Mouse (Mus musculus) testis, postnatal 14 days (tissue): Measurements from ENCODE around the gene Orai2.
"Not testable (repeated sequence)": the region's sequence is repeated elsewhere in the genome, so short reads cannot be mapped to it uniquely, and the experiment has no call there.

ENCODE experiments used
- DNase-seq: peaks from one replicate; pipeline ENCODE4 v3.0.0; 2021; ENCODE audit warnings: low spot score

Gene Orai2

DNA sequence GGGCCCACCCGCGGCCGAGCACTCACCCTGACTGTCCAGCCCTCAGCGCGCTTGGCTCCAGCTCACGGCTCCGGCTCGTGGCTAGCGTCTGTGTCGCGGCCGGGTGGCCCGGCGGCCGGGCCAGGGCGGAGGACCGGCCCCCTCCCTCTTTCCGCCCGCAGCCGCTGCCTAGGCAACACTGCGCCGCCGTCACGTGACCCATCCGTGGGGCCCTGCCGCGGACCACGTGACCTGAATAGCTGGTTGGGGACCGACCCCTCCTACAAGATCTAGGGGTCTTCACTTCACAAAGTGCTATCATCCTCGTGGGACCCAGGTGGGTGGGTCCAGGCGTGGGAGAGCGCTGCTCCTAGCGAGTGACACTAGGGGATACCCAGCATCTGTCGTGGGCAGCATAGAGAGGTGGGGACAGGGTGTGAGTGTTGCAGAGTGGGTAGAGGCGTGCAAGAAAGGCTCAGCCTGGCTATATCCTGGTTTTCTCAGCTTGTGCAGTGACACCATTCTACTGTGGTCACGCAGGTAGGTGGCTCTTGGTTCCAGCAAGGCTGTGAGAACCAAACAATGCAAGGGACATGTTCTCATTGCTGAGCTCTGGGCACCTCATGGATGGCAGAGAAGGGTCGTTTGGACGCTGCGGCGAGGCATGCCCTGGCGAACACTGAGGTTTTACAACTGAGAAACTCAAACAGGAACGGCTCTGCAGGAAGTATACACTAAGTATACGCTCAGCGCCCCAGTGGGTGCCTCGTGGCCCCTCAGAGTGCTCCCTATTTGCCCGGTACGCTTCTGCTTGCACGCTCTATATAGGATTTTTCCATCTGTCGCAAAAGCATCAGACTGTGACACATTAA is at the start of gene Orai2:
Gene Orai2, minus strand, starts transcription at position 202 of the 851 bp plus-strand sequence.
- DNase-seq: peak; percentile 57

- no peak for DNase-seq
Observed at GRCm38 (mm10) chr5:136218585-136218984, 48.1 kb upstream of the Orai2 start.

- no peak for DNase-seq
Observed at GRCm38 (mm10) chr5:136217932-136218381, 47.4 kb upstream of the Orai2 start.

DNA sequence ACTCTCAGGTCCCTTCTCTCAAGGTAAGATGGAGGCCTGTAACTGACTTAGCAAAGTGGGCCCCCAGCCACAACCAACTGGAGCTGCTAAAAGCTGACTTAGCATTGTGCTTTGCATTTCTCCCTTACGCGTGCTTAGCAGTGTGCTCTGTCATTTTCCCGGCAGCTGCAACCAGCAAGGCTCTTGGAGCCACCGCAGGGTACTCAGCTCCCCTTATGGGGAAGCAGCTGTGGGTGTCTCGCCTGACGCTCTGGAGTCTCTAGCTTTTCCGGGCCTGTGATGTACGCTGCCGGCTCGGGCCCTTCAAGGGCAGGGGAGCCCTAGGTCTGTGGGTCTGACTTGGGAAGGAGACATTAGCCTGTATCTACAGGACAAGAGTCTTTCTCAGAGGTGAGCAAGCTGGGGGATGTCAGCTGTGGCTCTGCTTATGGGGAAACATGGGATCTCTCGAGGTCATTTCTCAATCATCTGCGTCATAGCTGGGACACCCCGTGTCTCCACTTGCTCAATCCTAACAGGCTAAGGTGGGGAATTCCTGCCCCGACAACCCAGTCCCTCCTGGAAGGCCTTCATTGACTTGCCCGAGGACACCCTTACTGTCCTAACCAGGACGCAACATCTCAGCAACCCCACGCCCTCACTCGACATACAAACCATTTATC is 46.6 kb upstream of the Orai2 start:
- no peak for DNase-seq

DNA sequence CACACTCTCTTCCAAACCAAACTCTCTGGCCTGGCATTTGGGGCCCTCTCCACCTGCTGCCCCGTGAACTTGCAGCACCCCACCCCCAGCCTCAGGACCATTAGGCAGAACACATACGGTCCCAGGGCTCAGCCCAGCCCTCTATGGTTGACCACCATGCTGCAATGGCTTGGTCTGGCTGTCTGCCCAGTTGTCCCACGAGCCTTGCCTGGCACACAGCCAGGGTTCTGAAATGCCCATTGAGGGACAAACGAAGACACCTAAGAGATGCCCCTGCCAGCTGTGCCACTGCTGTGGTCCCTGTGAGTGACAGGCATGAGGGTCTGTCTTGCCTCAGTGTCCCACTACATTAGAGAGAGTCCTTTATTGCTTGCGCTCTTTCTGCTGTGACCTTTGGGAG is 45.4 kb upstream of the Orai2 start:
- DNase-seq: no peak

DNA sequence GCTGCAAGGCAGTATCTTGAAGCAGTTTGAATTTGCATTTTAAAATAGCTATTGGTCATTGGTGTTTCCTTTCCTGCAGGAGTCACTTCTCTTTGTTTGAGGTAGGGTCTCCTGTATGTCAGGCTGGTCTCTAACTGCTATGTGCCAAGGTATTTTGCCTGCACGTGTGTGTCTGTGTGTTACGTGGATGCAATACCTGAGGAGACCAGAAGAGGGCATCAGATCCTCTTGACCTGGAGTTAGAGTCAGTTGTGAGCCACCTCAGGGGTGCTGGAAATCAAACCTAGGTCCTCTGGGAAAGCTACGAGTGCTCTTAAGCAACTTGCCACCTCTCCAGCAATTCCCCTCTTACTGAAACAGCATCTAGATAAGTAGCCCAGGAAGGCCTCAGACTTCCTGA is 44.7 kb upstream of the Orai2 start:
- peak; percentile 45 for DNase-seq

GRCm38 (mm10) chr5:136213716-136214115 is 43.2 kb upstream of the Orai2 start:
- no peak for DNase-seq

DNA sequence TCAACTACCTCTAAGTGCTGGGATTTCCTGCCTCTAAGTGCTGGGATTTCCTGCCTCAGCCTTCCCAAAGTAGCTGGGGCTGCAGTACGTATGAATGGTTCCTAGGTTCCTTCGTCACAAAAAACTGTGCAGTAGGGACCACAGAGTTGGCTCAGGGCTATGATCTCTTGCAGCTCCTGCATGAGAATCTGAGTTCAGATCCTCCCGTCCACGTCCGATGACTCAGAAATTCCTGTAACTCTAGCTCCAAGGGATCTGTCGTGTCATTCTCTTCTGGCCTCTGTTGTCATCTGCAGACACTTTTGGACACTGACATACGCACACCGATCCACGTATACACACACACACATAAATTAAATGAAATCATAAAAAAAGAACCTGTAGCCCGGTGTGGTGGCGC is 42.2 kb upstream of the Orai2 start:
- DNase-seq: no peak

DNA sequence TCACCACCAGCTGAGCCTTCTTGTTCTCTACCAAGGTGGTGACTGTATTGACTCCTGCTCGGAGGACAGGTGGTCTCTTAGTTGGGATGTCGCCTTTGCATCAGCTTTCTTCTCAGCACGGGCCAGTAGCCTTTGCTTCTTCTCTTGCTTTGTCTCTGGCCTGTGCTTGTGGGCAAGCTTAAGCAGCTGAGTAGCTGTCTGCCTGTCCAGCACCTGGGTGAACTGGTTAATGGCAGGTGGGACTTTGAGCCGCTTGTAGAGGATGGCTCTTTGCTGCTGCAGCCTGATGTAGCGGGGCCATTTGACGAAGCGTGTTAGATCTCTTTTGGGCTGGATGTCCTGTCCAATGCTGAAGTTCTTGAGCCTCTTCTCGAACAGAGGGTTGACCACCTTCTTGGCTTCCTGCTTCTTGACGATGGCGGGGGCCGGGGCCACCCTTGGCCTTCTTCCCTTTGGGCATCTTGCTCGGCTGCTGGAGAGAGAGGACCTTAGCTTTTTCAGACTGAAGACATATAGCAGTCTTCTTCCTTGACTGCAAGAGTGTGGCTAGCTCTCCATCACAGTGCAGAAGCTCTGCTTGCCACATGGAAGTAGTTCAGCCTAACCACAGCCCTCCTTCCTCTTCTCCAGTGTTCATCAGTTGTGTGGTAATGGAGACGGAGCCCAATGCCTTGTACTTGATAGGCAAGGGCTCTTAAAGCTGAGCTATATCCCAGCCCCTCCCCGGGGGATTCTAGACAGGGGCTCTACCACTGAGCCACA is 41.0 kb upstream of the Orai2 start:
- DNase-seq: not testable (repeated sequence)

GRCm38 (mm10) chr5:136210549-136210948 is 40.0 kb upstream of the Orai2 start:
- no peak for DNase-seq

DNA sequence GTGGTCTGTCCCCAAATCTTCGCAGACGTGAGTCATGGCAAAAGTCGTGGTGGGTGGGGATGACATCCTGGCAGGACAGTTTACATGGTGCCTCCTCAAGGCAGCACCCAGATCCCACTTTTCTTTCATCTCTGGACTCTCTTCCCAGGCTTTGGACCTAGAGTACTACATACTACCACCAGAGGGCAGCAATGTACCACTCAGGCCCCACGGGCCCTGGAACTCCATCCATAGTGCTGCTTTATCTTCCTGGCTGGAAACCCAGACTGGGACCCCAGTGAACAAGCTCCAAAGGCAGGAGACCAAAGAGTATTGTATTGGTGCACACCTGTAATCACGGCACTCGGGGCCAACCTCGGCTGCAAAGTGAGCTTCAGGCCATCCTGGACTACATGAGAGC is 31.3 kb upstream of the Orai2 start:
- DNase-seq: no peak

DNA sequence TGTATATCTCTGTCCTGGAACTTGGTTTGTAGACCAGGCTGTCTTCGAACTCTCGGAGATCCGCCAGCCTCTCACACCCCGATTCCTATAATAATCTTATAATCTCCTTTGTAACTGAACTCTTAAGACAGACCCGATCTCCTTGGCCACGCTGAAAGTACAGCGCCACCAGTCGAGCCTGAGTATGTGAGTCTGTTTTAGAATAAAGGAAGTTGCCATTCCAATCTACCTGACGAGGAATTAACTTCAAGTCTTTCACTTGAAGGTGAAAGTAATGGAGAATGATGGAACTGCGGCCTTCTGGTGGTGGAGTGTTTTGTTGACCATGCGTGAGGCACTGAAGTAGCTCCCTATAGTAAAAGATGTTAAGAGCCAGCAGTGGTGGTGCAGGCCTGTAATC is 29.0 kb upstream of the Orai2 start:
- no peak for DNase-seq

- peak; percentile 92 for DNase-seq
Observed at GRCm38 (mm10) chr5:136198474-136199391, 28.2 kb upstream of the Orai2 start, which contains the start of gene Prkrip1. Prkrip1 (minus strand) TSS chr5:136198963.

DNA sequence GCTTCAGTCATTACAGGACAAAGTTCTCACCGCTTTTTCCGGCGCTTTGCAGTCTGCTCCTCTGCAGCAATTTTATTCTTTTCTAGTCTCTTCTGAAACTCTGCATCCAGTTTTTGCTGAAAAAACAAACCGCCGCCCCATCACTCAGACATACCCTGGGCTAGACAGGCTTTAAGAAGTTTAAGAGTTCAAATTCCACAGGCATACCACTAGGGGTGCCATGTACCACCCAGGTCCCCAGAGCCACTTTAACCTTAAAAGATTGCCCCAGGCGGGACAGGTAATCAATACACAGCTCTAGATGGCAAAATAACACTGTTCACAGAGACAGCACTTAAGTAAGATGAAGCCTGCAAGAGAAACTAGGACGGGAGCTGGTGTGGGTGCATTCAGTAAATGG is 21.4 kb upstream of the Orai2 start:
- DNase-seq: no peak

DNA sequence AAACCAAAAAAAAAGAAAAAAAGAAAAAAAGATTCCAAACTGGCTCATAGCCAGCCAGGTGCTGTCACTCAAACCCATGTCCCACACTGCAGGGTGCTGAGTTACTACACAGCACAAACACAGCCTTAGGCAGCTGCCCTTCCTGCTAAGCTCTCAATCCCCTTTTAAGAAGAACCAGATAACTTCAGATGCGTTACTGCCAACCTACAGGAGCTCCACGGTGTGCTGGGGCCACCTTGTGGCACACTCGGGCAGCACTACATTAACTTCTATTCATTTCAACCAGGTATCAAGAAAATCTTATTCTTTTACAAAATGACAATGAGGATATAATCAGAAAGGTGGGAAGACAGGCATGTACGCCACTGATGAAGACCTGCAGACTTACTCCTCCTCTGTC is 16.2 kb upstream of the Orai2 start:
- no peak for DNase-seq

GRCm38 (mm10) chr5:136183766-136184165 is 13.3 kb upstream of the Orai2 start:
- DNase-seq: no peak

DNA sequence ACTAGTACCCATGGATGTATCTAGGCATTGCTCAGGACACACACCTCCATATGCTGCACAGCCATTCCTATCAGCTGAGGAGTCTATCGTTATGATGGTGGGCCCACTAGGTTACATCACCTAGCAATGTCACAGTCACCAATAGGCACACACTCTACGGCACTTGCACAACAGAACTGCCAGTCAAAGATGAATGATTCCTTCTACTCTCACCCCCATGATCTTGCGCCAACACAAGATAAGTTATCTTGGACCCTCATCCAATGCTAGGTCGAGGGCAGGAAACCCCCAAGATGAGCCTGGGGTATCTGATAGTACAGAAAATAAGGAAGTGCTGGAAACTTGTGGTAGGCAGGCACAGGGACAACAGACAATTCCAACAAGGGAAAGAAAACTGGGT is 12.3 kb upstream of the Orai2 start:
- no peak for DNase-seq

GRCm38 (mm10) chr5:136182049-136182448 is 11.5 kb upstream of the Orai2 start:
- no peak for DNase-seq

DNA sequence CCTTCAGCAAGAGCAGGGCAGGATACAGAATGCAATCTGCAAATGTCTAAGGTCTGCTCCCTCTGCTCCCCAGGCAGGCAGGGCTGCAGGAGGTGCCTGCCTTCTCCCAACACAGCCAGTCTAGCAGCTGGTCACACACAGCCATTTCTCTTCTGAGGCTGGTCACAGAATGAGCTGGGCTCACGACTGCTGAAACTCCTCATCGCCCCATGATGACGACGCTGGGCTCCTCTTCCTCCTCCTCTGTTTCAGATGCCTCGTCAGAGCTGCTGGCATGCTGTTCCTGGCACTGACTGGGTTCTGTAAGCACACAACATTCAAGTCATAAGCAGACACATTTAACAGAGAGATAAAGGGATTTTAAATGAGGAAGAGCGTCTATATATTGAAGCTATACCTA is 10.7 kb upstream of the Orai2 start:
- DNase-seq: no peak

- DNase-seq: no peak
Observed at GRCm38 (mm10) chr5:136179594-136179993, 9.1 kb upstream of the Orai2 start.
